Mouse (Mus musculus): ENCODE data around the gene Msantd1. TPM values are rescaled to one million over a fixed set of nuclear protein-coding genes. Genes with fewer than 3 reads are reported as not detected.
A peak's percentile ranks its signal among the peaks of the same experiment; 100 is the strongest.

Msantd1 gene
- polyA plus RNA-seq, 1 experiment from 2014 or later, result 0.61 TPM

GRCm38 (mm10) chr5:34950486-34951160 lies 42.8 kb downstream of the Msantd1 start:
- Histone ChIP-seq H3K36me3 (ENCODE audit: control insufficient read depth, insufficient read depth, low read length) (peaks cover 6% of the 10 kb centered on the region; the same call in 1 of the 2 replicates), H3K9ac (ENCODE audit: low read length) (peak overlapping the region; percentile 98), H3K27me3 (ENCODE audit: control insufficient read depth, insufficient read depth, low read length) (no peaks in the 10 kb centered on the region), H3K27ac (replicated peaks; ENCODE audit: low read depth, low read length) (no peak overlapping the region), H3K4me1 (ENCODE audit: control insufficient read depth, insufficient read depth, low read length) (no peaks in the 10 kb centered on the region), H3K9me3 (ENCODE audit: control insufficient read depth, low read length) (no peaks in the 10 kb centered on the region), H3K4me3 (ENCODE audit: low read depth, low read length) (peak overlapping the region; percentile 94; the same call in 1 of the 2 replicates), H3K4me2 (ENCODE audit: low read depth, severe bottlenecking) (peak overlapping the region; percentile 59)
- WGBS, result 85% methylated on average over 6 of the region's 6 CpGs
- ATAC-seq (ENCODE audit: insufficient number of reproducible peaks, low FRiP score, low TSS enrichment, low read depth) (no peak), DNase-seq (ENCODE audit: low spot score) (no peak)

- no peak overlapping the region for H3K4me3 ChIP-seq (ENCODE audit: low read depth, low read length)
- peaks cover 6% of the 10 kb centered on the region; the same call in 1 of the 2 replicates for H3K36me3 ChIP-seq (ENCODE audit: control insufficient read depth, insufficient read depth, low read length)
- peak overlapping the region; percentile 59; the same call in 1 of the 2 replicates for H3K4me2 ChIP-seq (ENCODE audit: low read depth, severe bottlenecking)
- DNase-seq (ENCODE audit: low spot score), result no peak
- H3K27me3 ChIP-seq (ENCODE audit: control insufficient read depth, insufficient read depth, low read length), result no peaks in the 10 kb centered on the region
- peak overlapping the region; percentile 28; the same call in 1 of the 2 replicates for H3K9ac ChIP-seq (ENCODE audit: low read length)
- no peak for ATAC-seq (ENCODE audit: insufficient number of reproducible peaks, low FRiP score, low TSS enrichment, low read depth)
- 95% methylated on average over 8 of the region's 8 CpGs for WGBS
- no peaks in the 10 kb centered on the region for H3K9me3 ChIP-seq (ENCODE audit: control insufficient read depth, low read length)
- H3K4me1 ChIP-seq (ENCODE audit: control insufficient read depth, insufficient read depth, low read length), result no peaks in the 10 kb centered on the region
- H3K27ac ChIP-seq (replicated peaks; ENCODE audit: low read depth, low read length), result no peak overlapping the region
These were observed 43.5 kb downstream of the Msantd1 start for GRCm38 (mm10) chr5:34951161-34951834.

GRCm38 (mm10) chr5:34954508-34954907 lies 46.7 kb downstream of the Msantd1 start:
- ATAC-seq (ENCODE audit: insufficient number of reproducible peaks, low FRiP score, low TSS enrichment, low read depth), result no peak
- H3K27me3 ChIP-seq (ENCODE audit: control insufficient read depth, insufficient read depth, low read length), result no peaks in the 10 kb centered on the region
- H3K4me2 ChIP-seq (ENCODE audit: low read depth, severe bottlenecking), result no peak overlapping the region
- H3K4me1 ChIP-seq (ENCODE audit: control insufficient read depth, insufficient read depth, low read length), result peaks cover 3% of the 10 kb centered on the region; the same call in 1 of the 2 replicates
- H3K27ac ChIP-seq (replicated peaks; ENCODE audit: low read depth, low read length), result no peak overlapping the region
- no peaks in the 10 kb centered on the region for H3K9me3 ChIP-seq (ENCODE audit: control insufficient read depth, low read length)
- no peak overlapping the region for H3K4me3 ChIP-seq (ENCODE audit: low read depth, low read length)
- peaks cover 6% of the 10 kb centered on the region; the same call in 1 of the 2 replicates for H3K36me3 ChIP-seq (ENCODE audit: control insufficient read depth, insufficient read depth, low read length)
- DNase-seq (ENCODE audit: low spot score), result no peak
- H3K9ac ChIP-seq (ENCODE audit: low read length), result no peak overlapping the region
- WGBS, result 75% methylated on average over 6 of the region's 6 CpGs

GRCm38 (mm10) chr5:34955630-34956029 lies 47.8 kb downstream of the Msantd1 start:
- ATAC-seq (ENCODE audit: insufficient number of reproducible peaks, low FRiP score, low TSS enrichment, low read depth) (no peak), DNase-seq (ENCODE audit: low spot score) (no peak)
- no peak overlapping the region for H3K4me2 ChIP-seq (ENCODE audit: low read depth, severe bottlenecking)
- peaks cover 6% of the 10 kb centered on the region; the same call in 1 of the 2 replicates for H3K36me3 ChIP-seq (ENCODE audit: control insufficient read depth, insufficient read depth, low read length)
- 59% methylated on average over 5 of the region's 5 CpGs for WGBS
- no peak overlapping the region for H3K9ac ChIP-seq (ENCODE audit: low read length)
- H3K27ac ChIP-seq (replicated peaks; ENCODE audit: low read depth, low read length), result no peak overlapping the region
- H3K4me3 ChIP-seq (ENCODE audit: low read depth, low read length), result no peak overlapping the region
- no peaks in the 10 kb centered on the region for H3K9me3 ChIP-seq (ENCODE audit: control insufficient read depth, low read length)
- peaks cover 3% of the 10 kb centered on the region; the same call in 1 of the 2 replicates for H3K4me1 ChIP-seq (ENCODE audit: control insufficient read depth, insufficient read depth, low read length)
- H3K27me3 ChIP-seq (ENCODE audit: control insufficient read depth, insufficient read depth, low read length), result no peaks in the 10 kb centered on the region

DNA sequence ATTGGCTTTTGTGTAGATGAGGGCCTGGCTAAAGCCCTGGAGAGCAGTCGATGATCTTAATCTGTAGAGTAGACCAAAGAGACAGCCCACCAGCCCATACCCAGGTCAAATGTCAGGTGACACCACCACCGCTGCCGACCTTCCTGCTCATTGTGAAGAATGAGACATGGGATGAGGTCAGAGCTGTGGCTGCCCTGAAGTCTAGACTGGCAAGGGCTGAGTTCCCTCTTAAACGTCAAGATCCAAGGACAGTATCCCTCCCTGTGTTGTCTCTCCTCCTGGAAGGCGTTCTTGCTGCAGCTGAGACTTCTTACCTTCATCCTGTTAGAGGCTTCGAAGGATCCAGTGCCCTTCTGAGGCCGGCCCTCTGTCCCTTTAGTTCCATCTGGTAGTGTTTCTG lies 48.3 kb downstream of the Msantd1 start:
- no peak overlapping the region for H3K4me2 ChIP-seq (ENCODE audit: low read depth, severe bottlenecking)
- no peak for ATAC-seq (ENCODE audit: insufficient number of reproducible peaks, low FRiP score, low TSS enrichment, low read depth)
- H3K9me3 ChIP-seq (ENCODE audit: control insufficient read depth, low read length), result no peaks in the 10 kb centered on the region
- WGBS, result 76% methylated on average over 7 of the region's 7 CpGs
- DNase-seq (ENCODE audit: low spot score), result no peak
- no peaks in the 10 kb centered on the region for H3K27me3 ChIP-seq (ENCODE audit: control insufficient read depth, insufficient read depth, low read length)
- H3K36me3 ChIP-seq (ENCODE audit: control insufficient read depth, insufficient read depth, low read length), result peaks cover 6% of the 10 kb centered on the region; the same call in 1 of the 2 replicates
- no peak overlapping the region for H3K27ac ChIP-seq (replicated peaks; ENCODE audit: low read depth, low read length)
- no peak overlapping the region for H3K9ac ChIP-seq (ENCODE audit: low read length)
- no peak overlapping the region for H3K4me3 ChIP-seq (ENCODE audit: low read depth, low read length)
- H3K4me1 ChIP-seq (ENCODE audit: control insufficient read depth, insufficient read depth, low read length), result peaks cover 3% of the 10 kb centered on the region; the same call in 1 of the 2 replicates

- Histone ChIP-seq H3K9me3 (ENCODE audit: control insufficient read depth, low read length) (no peaks in the 10 kb centered on the region), H3K4me2 (ENCODE audit: low read depth, severe bottlenecking) (no peak overlapping the region), H3K4me3 (ENCODE audit: low read depth, low read length) (no peak overlapping the region), H3K9ac (ENCODE audit: low read length) (no peak overlapping the region), H3K27ac (replicated peaks; ENCODE audit: low read depth, low read length) (no peak overlapping the region), H3K27me3 (ENCODE audit: control insufficient read depth, insufficient read depth, low read length) (no peaks in the 10 kb centered on the region), H3K4me1 (ENCODE audit: control insufficient read depth, insufficient read depth, low read length) (peaks cover 3% of the 10 kb centered on the region; the same call in 1 of the 2 replicates), H3K36me3 (ENCODE audit: control insufficient read depth, insufficient read depth, low read length) (peaks cover 6% of the 10 kb centered on the region; the same call in 1 of the 2 replicates)
- ATAC-seq (ENCODE audit: insufficient number of reproducible peaks, low FRiP score, low TSS enrichment, low read depth), result no peak
- 94% methylated on average over 2 of the region's 2 CpGs for WGBS
- no peak for DNase-seq (ENCODE audit: low spot score)
These were observed 49.2 kb downstream of the Msantd1 start for GRCm38 (mm10) chr5:34957015-34957414.

GRCm38 (mm10) chr5:34960021-34960420 lies 52.2 kb downstream of the Msantd1 start:
- Histone ChIP-seq H3K4me1 (ENCODE audit: control insufficient read depth, insufficient read depth, low read length) (peaks cover 3% of the 10 kb centered on the region; the same call in 1 of the 2 replicates), H3K27ac (replicated peaks; ENCODE audit: low read depth, low read length) (no peak overlapping the region), H3K9me3 (ENCODE audit: control insufficient read depth, low read length) (no peaks in the 10 kb centered on the region), H3K4me3 (ENCODE audit: low read depth, low read length) (no peak overlapping the region), H3K9ac (ENCODE audit: low read length) (no peak overlapping the region), H3K4me2 (ENCODE audit: low read depth, severe bottlenecking) (no peak overlapping the region), H3K36me3 (ENCODE audit: control insufficient read depth, insufficient read depth, low read length) (peaks cover 4% of the 10 kb centered on the region; the same call in 1 of the 2 replicates), H3K27me3 (ENCODE audit: control insufficient read depth, insufficient read depth, low read length) (no peaks in the 10 kb centered on the region)
- DNase-seq (ENCODE audit: low spot score) (no peak), ATAC-seq (ENCODE audit: insufficient number of reproducible peaks, low FRiP score, low TSS enrichment, low read depth) (no peak)
- 85% methylated on average over 1 of the region's 1 CpGs for WGBS

DNA sequence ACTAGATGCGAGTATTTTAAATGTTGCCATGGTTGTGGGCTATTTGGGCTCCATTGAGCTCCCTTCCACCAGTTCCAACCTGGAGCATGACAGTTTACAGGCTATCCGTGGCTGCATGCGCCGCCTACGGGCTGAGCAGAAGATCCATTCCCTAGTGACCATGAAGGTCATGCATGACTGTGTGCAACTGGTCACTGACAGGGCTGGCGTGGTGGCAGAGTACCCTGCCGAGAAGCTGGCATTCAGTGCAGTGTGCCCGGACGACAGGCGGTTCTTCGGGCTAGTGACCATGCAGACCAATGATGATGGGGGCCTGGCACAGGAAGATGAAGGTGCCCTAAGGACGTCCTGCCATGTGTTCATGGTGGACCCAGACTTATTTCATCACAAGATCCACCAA lies 57.7 kb downstream of the Msantd1 start:
- peaks cover 4% of the 10 kb centered on the region; the same call in 1 of the 2 replicates for H3K36me3 ChIP-seq (ENCODE audit: control insufficient read depth, insufficient read depth, low read length)
- H3K27me3 ChIP-seq (ENCODE audit: control insufficient read depth, insufficient read depth, low read length), result no peaks in the 10 kb centered on the region
- DNase-seq (ENCODE audit: low spot score), result no peak
- no peak overlapping the region for H3K27ac ChIP-seq (replicated peaks; ENCODE audit: low read depth, low read length)
- no peak for ATAC-seq (ENCODE audit: insufficient number of reproducible peaks, low FRiP score, low TSS enrichment, low read depth)
- WGBS, result 97% methylated on average over 12 of the region's 12 CpGs
- H3K4me1 ChIP-seq (ENCODE audit: control insufficient read depth, insufficient read depth, low read length), result no peaks in the 10 kb centered on the region
- H3K9me3 ChIP-seq (ENCODE audit: control insufficient read depth, low read length), result no peaks in the 10 kb centered on the region
- no peak overlapping the region for H3K4me2 ChIP-seq (ENCODE audit: low read depth, severe bottlenecking)
- H3K9ac ChIP-seq (ENCODE audit: low read length), result no peak overlapping the region
- H3K4me3 ChIP-seq (ENCODE audit: low read depth, low read length), result no peak overlapping the region

Measured in limb, embryonic 11.5 days (tissue).